Mouse (Mus musculus): ENCODE results near the gene Slmap. TPM values are rescaled to one million over a fixed set of nuclear protein-coding genes. Genes with fewer than 3 reads are reported as not detected.

Gene Slmap
- polyA plus RNA-seq, 1 experiment from 2014 or later: 161 TPM

DNA sequence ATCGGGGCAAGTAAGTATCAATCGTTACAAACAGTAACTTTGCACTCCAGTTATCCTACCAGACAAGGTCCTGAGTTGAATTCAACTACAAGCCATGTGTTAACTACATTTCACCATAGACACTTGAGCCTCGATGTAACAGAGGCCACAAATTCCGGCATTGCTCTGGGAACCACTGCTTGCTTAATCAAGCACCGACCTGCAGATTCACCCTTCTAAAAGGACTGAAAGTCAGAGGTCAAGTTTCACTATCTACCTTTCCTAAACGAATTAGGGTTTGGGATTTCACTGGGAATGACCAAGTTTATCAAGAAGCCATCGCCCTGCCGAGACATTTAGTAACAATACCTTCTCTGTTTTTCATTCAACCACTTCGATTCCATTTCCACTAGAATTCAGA, 2.0 kb downstream of the Slmap start:
- H3K4me3 ChIP-seq (ENCODE audit: control insufficient read depth in 1 of 2, insufficient read depth in 1 of 2, low read depth in 1 of 2, low read length in 2 of 2): peak overlapping the region; percentile 92 to 94
- ATAC-seq (ENCODE audit: insufficient number of reproducible peaks, insufficient read depth, low FRiP score, low read depth): no peak
- peak overlapping the region; percentile 90 for H3K9ac ChIP-seq (ENCODE audit: low read length)
- peak overlapping the region; percentile 91 for H3K4me2 ChIP-seq (ENCODE audit: low read length)
- no peaks in the 10 kb centered on the region for H3K27me3 ChIP-seq (ENCODE audit: control insufficient read depth, insufficient read depth, low read length)
- H3K4me1 ChIP-seq (ENCODE audit: control insufficient read depth in 2 of 2, insufficient read depth in 2 of 2, low read length in 2 of 2): peaks cover 6 to 27% of the 10 kb centered on the region in 2 experiments
- H3K36me3 ChIP-seq (ENCODE audit: control insufficient read depth, insufficient read depth, low read length): peaks cover 6% of the 10 kb centered on the region; the same call in 1 of the 2 replicates
- 42% methylated on average over 9 of the region's 9 CpGs for WGBS
- H3K9me3 ChIP-seq (ENCODE audit: control insufficient read depth, low read length): no peaks in the 10 kb centered on the region
- H3K27ac ChIP-seq (replicated peaks in 1 of 2; ENCODE audit: control insufficient read depth in 1 of 2, insufficient read depth in 1 of 2, low read depth in 2 of 2, low read length in 2 of 2): no peak overlapping the region

- H3K4me3 ChIP-seq (ENCODE audit: control insufficient read depth in 1 of 2, insufficient read depth in 1 of 2, low read depth in 1 of 2, low read length in 2 of 2): peak overlapping the region in 1 of 2 experiments; percentile 94; a peak in 1 of 4 replicates
- H3K4me1 ChIP-seq (ENCODE audit: control insufficient read depth in 2 of 2, insufficient read depth in 2 of 2, low read length in 2 of 2): peaks cover 6 to 27% of the 10 kb centered on the region in 2 experiments
- H3K27me3 ChIP-seq (ENCODE audit: control insufficient read depth, insufficient read depth, low read length): no peaks in the 10 kb centered on the region
- ATAC-seq (ENCODE audit: insufficient number of reproducible peaks, insufficient read depth, low FRiP score, low read depth): no peak
- peaks cover 6% of the 10 kb centered on the region; the same call in 1 of the 2 replicates for H3K36me3 ChIP-seq (ENCODE audit: control insufficient read depth, insufficient read depth, low read length)
- no peak overlapping the region for H3K27ac ChIP-seq (replicated peaks in 1 of 2; ENCODE audit: control insufficient read depth in 1 of 2, insufficient read depth in 1 of 2, low read depth in 2 of 2, low read length in 2 of 2)
- peak overlapping the region; percentile 91 for H3K4me2 ChIP-seq (ENCODE audit: low read length)
- H3K9me3 ChIP-seq (ENCODE audit: control insufficient read depth, low read length): no peaks in the 10 kb centered on the region
- WGBS: 71% methylated on average over 10 of the region's 10 CpGs
- peak overlapping the region; percentile 3; the same call in 1 of the 2 replicates for H3K9ac ChIP-seq (ENCODE audit: low read length)
Observed at GRCm38 (mm10) chr14:26531410-26532313, 3.1 kb downstream of the Slmap start.

- Histone ChIP-seq H3K9me3 (ENCODE audit: control insufficient read depth, low read length) (no peaks in the 10 kb centered on the region), H3K4me2 (ENCODE audit: low read length) (peak overlapping the region; percentile 19; the same call in 1 of the 2 replicates), H3K9ac (ENCODE audit: low read length) (no peak overlapping the region), H3K4me1 (ENCODE audit: control insufficient read depth in 2 of 2, insufficient read depth in 2 of 2, low read length in 2 of 2) (peaks cover 6 to 27% of the 10 kb centered on the region in 2 experiments), H3K36me3 (ENCODE audit: control insufficient read depth, insufficient read depth, low read length) (peaks cover 6% of the 10 kb centered on the region; the same call in 1 of the 2 replicates), H3K4me3 (ENCODE audit: control insufficient read depth in 1 of 2, insufficient read depth in 1 of 2, low read depth in 1 of 2, low read length in 2 of 2) (no peak overlapping the region), H3K27ac (replicated peaks in 1 of 2; ENCODE audit: control insufficient read depth in 1 of 2, insufficient read depth in 1 of 2, low read depth in 2 of 2, low read length in 2 of 2) (no peak overlapping the region), H3K27me3 (ENCODE audit: control insufficient read depth, insufficient read depth, low read length) (no peaks in the 10 kb centered on the region)
- ATAC-seq (ENCODE audit: insufficient number of reproducible peaks, insufficient read depth, low FRiP score, low read depth): no peak
- WGBS: 78% methylated on average over 7 of the region's 7 CpGs
Observed at GRCm38 (mm10) chr14:26530350-26530749, 4.4 kb downstream of the Slmap start.

DNA sequence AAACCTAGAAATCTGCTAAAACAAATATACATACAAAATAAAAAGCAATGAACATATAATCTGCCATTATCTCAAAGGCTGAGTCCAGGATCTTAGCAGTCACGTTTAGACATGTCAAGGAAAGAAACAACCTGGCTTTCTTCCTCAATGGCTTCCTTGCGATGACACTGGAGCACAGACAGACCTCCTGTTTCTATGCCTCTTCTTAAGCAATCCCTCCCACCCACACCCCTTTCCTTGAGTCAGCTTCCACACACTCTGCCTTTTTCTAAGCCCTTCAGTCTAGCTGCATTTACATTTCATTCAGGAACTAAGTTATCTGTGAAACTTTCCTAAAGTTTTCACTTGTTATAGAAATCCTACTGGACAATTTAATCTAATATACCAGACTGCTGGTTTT, 6.4 kb downstream of the Slmap start:
- no peaks in the 10 kb centered on the region for H3K9me3 ChIP-seq (ENCODE audit: control insufficient read depth, low read length)
- no peak overlapping the region for H3K4me3 ChIP-seq (ENCODE audit: control insufficient read depth in 1 of 2, insufficient read depth in 1 of 2, low read depth in 1 of 2, low read length in 2 of 2)
- WGBS: 55% methylated on average over 2 of the region's 2 CpGs
- H3K27ac ChIP-seq (replicated peaks in 1 of 2; ENCODE audit: control insufficient read depth in 1 of 2, insufficient read depth in 1 of 2, low read depth in 2 of 2, low read length in 2 of 2): no peak overlapping the region
- no peak overlapping the region for H3K4me2 ChIP-seq (ENCODE audit: low read length)
- no peak for ATAC-seq (ENCODE audit: insufficient number of reproducible peaks, insufficient read depth, low FRiP score, low read depth)
- no peaks in the 10 kb centered on the region for H3K27me3 ChIP-seq (ENCODE audit: control insufficient read depth, insufficient read depth, low read length)
- no peak overlapping the region for H3K9ac ChIP-seq (ENCODE audit: low read length)
- peaks cover 12% of the 10 kb centered on the region for H3K36me3 ChIP-seq (ENCODE audit: control insufficient read depth, insufficient read depth, low read length)
- peaks cover 6 to 28% of the 10 kb centered on the region in 2 experiments for H3K4me1 ChIP-seq (ENCODE audit: control insufficient read depth in 2 of 2, insufficient read depth in 2 of 2, low read length in 2 of 2)

- Histone ChIP-seq H3K4me2 (ENCODE audit: low read length) (no peak overlapping the region), H3K9ac (ENCODE audit: low read length) (no peak overlapping the region), H3K36me3 (ENCODE audit: control insufficient read depth, insufficient read depth, low read length) (peaks cover 12% of the 10 kb centered on the region), H3K9me3 (ENCODE audit: control insufficient read depth, low read length) (no peaks in the 10 kb centered on the region), H3K4me1 (ENCODE audit: control insufficient read depth in 2 of 2, insufficient read depth in 2 of 2, low read length in 2 of 2) (peaks cover 4 to 17% of the 10 kb centered on the region in 2 experiments; a peak in 3 of 4 replicates), H3K27me3 (ENCODE audit: control insufficient read depth, insufficient read depth, low read length) (no peaks in the 10 kb centered on the region), H3K4me3 (ENCODE audit: control insufficient read depth in 1 of 2, insufficient read depth in 1 of 2, low read depth in 1 of 2, low read length in 2 of 2) (no peak overlapping the region), H3K27ac (replicated peaks in 1 of 2; ENCODE audit: control insufficient read depth in 1 of 2, insufficient read depth in 1 of 2, low read depth in 2 of 2, low read length in 2 of 2) (no peak overlapping the region)
- no peak for ATAC-seq (ENCODE audit: insufficient number of reproducible peaks, insufficient read depth, low FRiP score, low read depth)
- 69% methylated on average over 3 of the region's 3 CpGs for WGBS
Observed at GRCm38 (mm10) chr14:26525955-26526354, 8.8 kb downstream of the Slmap start.

- Histone ChIP-seq H3K27me3 (ENCODE audit: control insufficient read depth, insufficient read depth, low read length) (no peaks in the 10 kb centered on the region), H3K9me3 (ENCODE audit: control insufficient read depth, low read length) (no peaks in the 10 kb centered on the region), H3K4me1 (ENCODE audit: control insufficient read depth in 2 of 2, insufficient read depth in 2 of 2, low read length in 2 of 2) (peaks cover 2 to 9% of the 10 kb centered on the region in 2 experiments; a peak in 3 of 4 replicates), H3K27ac (replicated peaks in 1 of 2; ENCODE audit: control insufficient read depth in 1 of 2, insufficient read depth in 1 of 2, low read depth in 2 of 2, low read length in 2 of 2) (peak overlapping the region; percentile 11 to 45; a peak in 2 of 4 replicates), H3K9ac (ENCODE audit: low read length) (no peak overlapping the region; the same call in 1 of the 2 replicates), H3K4me2 (ENCODE audit: low read length) (0 out of 2 replicates have a peak overlapping the region, but pooled peaks have one; percentile 7), H3K36me3 (ENCODE audit: control insufficient read depth, insufficient read depth, low read length) (peaks cover 6% of the 10 kb centered on the region; the same call in 1 of the 2 replicates), H3K4me3 (ENCODE audit: control insufficient read depth in 1 of 2, insufficient read depth in 1 of 2, low read depth in 1 of 2, low read length in 2 of 2) (no peak overlapping the region)
- ATAC-seq (ENCODE audit: insufficient number of reproducible peaks, insufficient read depth, low FRiP score, low read depth): no peak
- WGBS: 72% methylated on average over 2 of the region's 2 CpGs
Observed at GRCm38 (mm10) chr14:26523082-26523481, 11.6 kb downstream of the Slmap start.

DNA sequence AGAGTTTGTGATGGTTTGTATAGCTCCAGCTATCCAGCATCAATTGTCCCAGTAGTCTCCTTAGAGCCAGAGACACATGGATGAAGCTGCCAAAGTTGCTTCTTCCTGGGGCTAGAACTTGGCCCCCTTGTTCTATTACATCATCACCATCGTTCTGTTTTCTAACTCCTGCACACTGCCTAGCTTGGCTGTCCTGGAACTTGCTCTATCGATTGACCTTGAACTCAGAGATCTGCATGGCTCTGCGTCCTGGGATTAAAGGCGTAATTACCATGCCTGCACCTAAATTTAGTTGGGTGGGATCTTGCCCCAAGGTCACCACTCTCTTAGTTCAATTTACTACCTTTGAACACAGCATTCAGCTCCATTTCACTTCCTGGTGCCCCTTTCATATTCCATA, 14.9 kb downstream of the Slmap start:
- H3K4me3 ChIP-seq (ENCODE audit: control insufficient read depth in 1 of 2, insufficient read depth in 1 of 2, low read depth in 1 of 2, low read length in 2 of 2): no peak overlapping the region
- WGBS: 86% methylated on average over 4 of the region's 4 CpGs
- H3K4me2 ChIP-seq (ENCODE audit: low read length): no peak overlapping the region
- H3K36me3 ChIP-seq (ENCODE audit: control insufficient read depth, insufficient read depth, low read length): peaks cover 5% of the 10 kb centered on the region; the same call in 1 of the 2 replicates
- no peak for ATAC-seq (ENCODE audit: insufficient number of reproducible peaks, insufficient read depth, low FRiP score, low read depth)
- peaks cover 2 to 9% of the 10 kb centered on the region in 2 experiments; a peak in 3 of 4 replicates for H3K4me1 ChIP-seq (ENCODE audit: control insufficient read depth in 2 of 2, insufficient read depth in 2 of 2, low read length in 2 of 2)
- H3K27ac ChIP-seq (replicated peaks in 1 of 2; ENCODE audit: control insufficient read depth in 1 of 2, insufficient read depth in 1 of 2, low read depth in 2 of 2, low read length in 2 of 2): no peak overlapping the region
- H3K9ac ChIP-seq (ENCODE audit: low read length): no peak overlapping the region
- no peaks in the 10 kb centered on the region for H3K9me3 ChIP-seq (ENCODE audit: control insufficient read depth, low read length)
- no peaks in the 10 kb centered on the region for H3K27me3 ChIP-seq (ENCODE audit: control insufficient read depth, insufficient read depth, low read length)

Data from heart, embryonic 14.5 days (tissue).